Mouse (Mus musculus) heart, adult 11 months (tissue): ENCODE measurements at regions not wholly inside any gene's neighbourhood (a gene's known extent, or its start where the extent isn't known, plus 50 kb on each side); places are given as distances from the start of the nearest gene placed in this dataset.

Experiments
- DNase-seq: peaks from one replicate; pipeline ENCODE4 v3.0.0; 2022

DNA sequence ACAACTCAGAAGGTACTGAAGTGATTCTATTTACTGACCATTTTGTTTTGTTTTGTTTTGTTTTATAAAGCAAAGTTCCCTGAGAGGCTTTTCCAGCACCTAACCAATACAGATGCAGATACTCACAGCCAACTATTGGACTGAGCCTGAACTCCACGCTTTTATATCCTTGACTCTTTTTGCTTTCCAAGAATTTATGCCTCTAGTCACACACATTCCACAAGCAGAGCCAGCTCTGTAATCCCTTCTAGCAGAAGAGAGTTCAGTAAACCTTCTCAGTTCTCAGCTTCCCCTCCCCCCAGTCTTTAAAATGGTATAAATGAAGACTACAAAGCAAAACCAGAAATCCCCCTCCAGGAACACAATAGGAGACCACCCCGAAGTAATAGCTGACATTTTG lies 269.0 kb upstream of the 1700003H04Rik start:
- DNase-seq, result no peak

- no peak for DNase-seq
Observed at GRCm38 (mm10) chr3:124820586-124820985, 239.7 kb upstream of the 1700003H04Rik start.

DNA sequence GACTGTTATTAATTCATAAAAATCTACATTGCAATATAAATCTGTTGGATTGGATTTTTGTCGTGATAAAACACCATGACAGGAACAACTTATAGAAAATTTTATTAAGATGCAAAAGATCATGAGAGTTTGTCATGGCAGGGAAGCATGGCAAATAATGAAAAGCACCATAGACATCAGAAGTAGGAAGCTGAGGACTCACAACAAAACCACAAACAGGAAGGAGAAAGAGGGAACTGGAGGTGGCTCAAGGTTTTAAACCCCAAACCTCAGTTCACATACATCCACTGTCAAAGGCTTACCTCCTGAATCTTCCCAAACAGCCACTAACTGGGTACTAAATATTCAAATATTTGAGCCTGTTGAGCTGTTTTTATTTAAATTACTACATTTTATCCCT lies 226.0 kb upstream of the 1700003H04Rik start:
- no peak for DNase-seq

DNA sequence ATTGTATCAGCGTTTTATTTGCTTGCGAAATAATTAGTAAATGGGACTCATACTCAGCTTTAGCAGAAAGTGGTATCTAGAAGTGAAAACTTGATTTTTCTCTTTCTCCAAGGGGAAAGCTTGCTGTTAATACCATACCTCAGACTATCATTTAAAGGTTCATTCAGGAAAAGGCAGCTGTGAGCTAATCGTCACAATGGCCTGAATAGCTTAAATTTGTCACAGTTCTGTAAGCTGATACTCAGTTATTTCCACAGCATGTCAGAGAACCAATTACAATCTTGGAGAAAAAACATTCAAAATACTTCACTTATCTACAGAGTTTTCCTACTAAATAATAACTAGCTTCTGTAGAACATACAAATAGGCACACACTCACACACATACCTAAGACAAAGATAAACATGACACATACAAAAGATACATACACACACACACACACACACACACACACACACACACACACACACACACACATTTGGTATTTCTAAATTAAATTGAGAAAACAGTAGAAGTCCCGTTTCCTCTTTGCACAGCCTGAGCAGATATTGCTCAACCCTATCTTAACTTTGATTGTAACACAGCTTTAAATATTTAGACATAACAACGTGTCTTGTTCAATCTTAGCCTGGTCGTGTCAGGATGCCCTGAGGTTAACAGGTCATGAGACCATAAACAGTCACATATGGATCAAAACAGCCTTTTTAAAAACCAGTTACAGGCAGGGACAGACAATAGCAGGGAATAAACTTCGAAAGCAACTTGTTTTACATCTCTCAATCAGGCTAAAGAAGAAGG lies 208.5 kb upstream of the 1700003H04Rik start:
- DNase-seq, result no peak

DNA sequence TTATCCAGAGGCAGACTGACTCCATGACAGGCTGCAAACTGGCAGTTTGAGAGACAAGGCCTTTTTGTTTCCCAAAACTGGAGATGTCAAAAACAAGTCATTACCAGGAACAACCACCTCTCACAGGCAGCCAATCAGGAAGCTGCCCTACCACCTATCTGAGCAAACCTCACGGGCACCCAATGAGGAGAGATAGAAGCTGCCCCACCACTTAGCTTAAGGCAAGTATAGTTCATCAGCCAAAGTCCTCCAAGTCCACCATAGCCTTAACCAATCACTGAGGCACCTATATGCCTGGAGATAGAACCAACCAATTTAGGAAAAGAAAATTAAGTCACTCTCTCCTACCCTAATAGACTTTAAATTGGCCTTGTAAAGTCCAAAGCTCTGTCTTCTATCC lies 207.3 kb upstream of the 1700003H04Rik start:
- peak; percentile 56 for DNase-seq

DNA sequence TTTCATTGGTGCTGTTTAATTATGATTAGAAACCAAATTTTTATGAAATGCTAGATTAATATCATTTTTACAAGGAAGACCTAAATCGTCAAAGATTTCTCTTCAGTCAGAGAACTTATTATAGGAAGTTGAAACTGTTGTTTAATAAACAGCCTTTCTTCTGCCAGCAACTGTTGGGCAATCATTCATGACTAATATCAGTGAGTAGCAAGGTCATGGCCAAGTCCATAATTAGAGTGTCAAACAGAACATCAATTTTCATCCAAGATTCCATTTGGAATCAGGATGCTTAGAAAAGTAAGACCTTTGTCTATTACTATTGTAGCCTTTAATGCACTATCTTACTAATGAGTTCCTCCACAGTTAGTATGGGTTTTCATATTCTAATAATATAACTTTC lies 189.4 kb upstream of the 1700003H04Rik start:
- no peak for DNase-seq

GRCm38 (mm10) chr3:124769252-124769651 lies 188.4 kb upstream of the 1700003H04Rik start:
- DNase-seq, result no peak

DNA sequence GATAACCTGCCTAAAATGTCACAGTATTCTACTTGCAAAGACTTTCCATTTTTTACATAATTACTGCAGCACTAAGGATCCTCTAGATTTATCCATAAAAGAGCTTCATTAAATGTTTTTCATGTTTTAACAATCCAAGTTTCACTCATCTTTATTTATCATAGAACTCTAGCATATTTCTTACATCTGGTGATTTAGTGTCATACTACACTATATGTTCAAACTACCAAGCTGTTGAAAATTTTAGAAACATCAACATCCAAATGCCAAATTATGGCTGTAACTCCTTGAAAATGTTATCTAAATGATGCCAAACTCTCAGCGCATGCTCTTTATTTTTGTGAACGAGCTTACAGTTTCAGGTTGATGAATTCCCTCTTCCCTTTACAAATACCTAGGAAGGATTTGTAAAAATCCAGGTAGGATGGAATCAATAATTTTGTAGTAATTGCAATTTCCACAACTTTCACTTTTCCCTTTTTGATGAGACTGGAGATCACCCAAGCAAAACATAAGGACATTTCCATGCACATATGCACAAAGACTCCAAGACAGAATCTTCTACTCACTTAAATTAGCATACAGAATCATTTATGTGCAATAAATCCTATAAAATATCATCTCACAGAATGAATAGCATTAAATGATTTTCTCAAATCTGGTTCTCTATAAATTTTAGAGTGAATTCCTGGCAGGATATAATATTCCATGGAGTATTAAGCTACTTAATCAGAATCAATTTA lies 175.0 kb upstream of the 1700003H04Rik start:
- no peak for DNase-seq

DNA sequence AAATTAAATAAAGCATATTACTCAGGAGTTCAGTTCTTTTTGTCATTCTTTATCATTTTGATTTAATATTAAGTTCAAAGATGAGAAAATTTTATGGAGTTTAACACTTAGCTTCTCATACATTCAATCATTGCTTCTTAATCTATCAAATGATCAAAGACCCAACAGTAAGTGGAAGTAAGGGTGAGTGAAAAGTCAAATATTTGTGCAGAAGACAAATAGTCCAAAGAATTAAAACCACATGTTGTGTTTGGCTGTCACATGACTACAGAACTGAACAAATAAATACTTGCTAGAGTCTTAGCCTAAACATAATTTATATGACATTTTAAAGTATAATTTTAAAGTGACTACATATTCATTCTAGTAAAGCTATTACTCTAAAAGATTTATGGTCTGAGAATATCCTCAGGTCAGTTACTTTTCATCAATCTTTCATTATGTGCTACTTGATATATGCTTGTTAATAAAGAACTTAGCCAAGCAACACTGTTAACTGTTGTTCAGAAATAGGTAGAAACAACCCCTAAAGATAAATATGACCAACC lies 171.7 kb upstream of the 1700003H04Rik start:
- DNase-seq, result no peak

DNA sequence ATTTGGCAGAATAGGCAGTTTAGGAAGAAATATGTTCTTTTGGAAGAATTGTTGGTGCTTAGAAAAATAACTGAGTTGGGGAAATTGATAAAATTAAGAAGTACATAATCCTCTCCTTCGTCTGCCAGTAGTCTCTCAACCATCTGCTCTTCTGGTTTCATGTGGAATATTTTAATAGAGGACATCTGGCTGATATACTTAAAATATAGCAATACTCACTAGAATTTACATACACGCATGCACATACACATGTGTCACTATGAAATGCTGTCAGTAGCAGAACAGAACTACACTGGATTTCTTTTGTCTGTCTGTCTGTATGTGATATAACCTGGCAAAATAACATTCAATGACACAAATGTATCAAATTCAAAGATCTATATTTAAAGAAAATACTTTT lies 168.4 kb upstream of the 1700003H04Rik start:
- DNase-seq, result no peak

DNA sequence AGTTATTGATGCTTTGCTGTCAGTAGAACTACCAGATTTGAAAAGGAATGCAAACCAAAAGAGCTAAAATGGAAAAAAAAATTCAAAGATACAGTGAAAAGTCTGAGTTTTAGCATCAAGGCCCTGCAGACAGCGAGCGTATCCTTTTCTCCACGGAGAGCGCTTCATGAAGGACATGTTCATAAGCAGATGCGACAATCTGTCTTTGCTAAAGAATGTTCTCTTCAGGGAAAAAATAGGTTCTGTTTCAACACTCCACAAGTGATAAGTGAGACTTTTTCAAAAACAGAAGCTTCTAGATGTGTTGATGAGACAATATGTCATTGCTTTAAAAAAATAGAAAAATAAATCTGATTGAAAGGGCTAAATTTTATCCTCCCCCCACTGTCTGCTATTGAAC lies 147.4 kb upstream of the 1700003H04Rik start:
- no peak for DNase-seq

- no peak for DNase-seq
Observed at GRCm38 (mm10) chr3:124712166-124712565, 131.3 kb upstream of the 1700003H04Rik start.

GRCm38 (mm10) chr3:124673551-124673950 lies 92.7 kb upstream of the 1700003H04Rik start:
- DNase-seq, result no peak

- DNase-seq, result no peak
Observed at GRCm38 (mm10) chr3:124658153-124658552, 77.3 kb upstream of the 1700003H04Rik start.

GRCm38 (mm10) chr3:124633372-124633771 lies 52.5 kb upstream of the 1700003H04Rik start:
- no peak for DNase-seq
